Mouse (Mus musculus): ENCODE measurements around the gene Gtf2a2. TPM values are rescaled to one million over a fixed set of nuclear protein-coding genes. Genes with fewer than 3 reads are reported as not detected.
"Not testable (repeated sequence)": the region's sequence is repeated elsewhere in the genome, so short reads cannot be mapped to it uniquely, and the experiment has no call there.

Gene Gtf2a2
- total and polyA plus RNA-seq, 2 experiments from 2014 or later, result 105 to 203 TPM

DNA sequence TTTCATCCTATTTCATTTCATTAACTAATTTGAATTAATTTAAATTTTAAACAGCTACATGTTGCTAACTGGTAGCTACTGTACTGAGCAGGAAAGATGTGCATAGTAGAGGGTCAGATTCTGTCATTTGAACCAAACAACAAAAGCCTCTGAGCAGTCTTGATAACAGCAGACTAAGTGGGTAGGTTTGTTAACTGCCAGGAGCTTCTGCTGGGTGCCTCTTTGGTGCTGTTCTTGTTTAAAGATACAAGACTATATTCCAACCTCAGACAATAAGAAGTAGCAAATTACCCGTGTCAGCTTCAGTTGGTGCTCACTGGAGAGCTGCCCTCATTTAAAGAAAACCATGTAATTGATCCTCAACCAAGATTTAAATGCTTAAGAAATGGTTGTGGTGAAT lies 9.3 kb downstream of the Gtf2a2 start:
- H3K4me3 ChIP-seq (ENCODE audit: low read depth, low read length), result no peak overlapping the region
- TF ChIP-seq EP300 (IDR thresholded peaks at IDR 0.05; ENCODE audit: low read depth), result no peak
- no peak for TF ChIP-seq CTCF (IDR thresholded peaks at IDR 0.05; ENCODE audit: low read depth)
- ATAC-seq (ENCODE audit: insufficient read depth, low read depth), result no peak
- 47% methylated on average over 1 of the region's 1 CpGs for WGBS
- no peak for DNase-seq (ENCODE audit: low spot score)
- peaks cover 15% of the 10 kb centered on the region for H3K36me3 ChIP-seq (replicated peaks; ENCODE audit: control insufficient read depth, insufficient read depth, low read length)
- no peak overlapping the region for H3K4me2 ChIP-seq (ENCODE audit: low read depth, low read length)
- no peak overlapping the region for H3K27ac ChIP-seq (ENCODE audit: low read depth)
- H3K4me1 ChIP-seq (ENCODE audit: control insufficient read depth, insufficient read depth), result 0 out of 2 replicates have a peak, but pooled peaks cover 4% of the 10 kb centered on the region
- H3K9me3 ChIP-seq (replicated peaks; ENCODE audit: control insufficient read depth, low read length), result no peaks in the 10 kb centered on the region
- no peaks in the 10 kb centered on the region for H3K27me3 ChIP-seq (ENCODE audit: control insufficient read depth, insufficient read depth, low read length)
- H3K9ac ChIP-seq (replicated peaks; ENCODE audit: low read depth, low read length), result no peak overlapping the region

- DNase-seq (ENCODE audit: low spot score) (peak; percentile 63), ATAC-seq (ENCODE audit: insufficient read depth, low read depth) (peak; percentile 39; the same call in 1 of the 2 replicates)
- no peak overlapping the region for H3K4me3 ChIP-seq (ENCODE audit: low read depth, low read length)
- 0 out of 2 replicates have a peak, but pooled peaks cover 4% of the 10 kb centered on the region for H3K4me1 ChIP-seq (ENCODE audit: control insufficient read depth, insufficient read depth)
- H3K27ac ChIP-seq (ENCODE audit: low read depth), result no peak overlapping the region
- H3K9me3 ChIP-seq (replicated peaks; ENCODE audit: control insufficient read depth, low read length), result no peaks in the 10 kb centered on the region
- H3K27me3 ChIP-seq (ENCODE audit: control insufficient read depth, insufficient read depth, low read length), result no peaks in the 10 kb centered on the region
- H3K4me2 ChIP-seq (ENCODE audit: low read depth, low read length), result no peak overlapping the region
- TF ChIP-seq CTCF (IDR thresholded peaks at IDR 0.05; ENCODE audit: low read depth), result no peak
- WGBS, result 50% methylated on average over 4 of the region's 4 CpGs
- no peak overlapping the region for H3K9ac ChIP-seq (replicated peaks; ENCODE audit: low read depth, low read length)
- H3K36me3 ChIP-seq (replicated peaks; ENCODE audit: control insufficient read depth, insufficient read depth, low read length), result peaks cover 11% of the 10 kb centered on the region
Observed at GRCm38 (mm10) chr9:70022083-70022482, 9.7 kb downstream of the Gtf2a2 start.

- not testable (repeated sequence) for DNase-seq (ENCODE audit: low spot score); H3K27ac ChIP-seq (ENCODE audit: low read depth); H3K9ac ChIP-seq (replicated peaks; ENCODE audit: low read depth, low read length); H3K4me2 ChIP-seq (ENCODE audit: low read depth, low read length); ATAC-seq (ENCODE audit: insufficient read depth, low read depth); H3K9me3 ChIP-seq (replicated peaks; ENCODE audit: control insufficient read depth, low read length); H3K4me1 ChIP-seq (ENCODE audit: control insufficient read depth, insufficient read depth); H3K36me3 ChIP-seq (replicated peaks; ENCODE audit: control insufficient read depth, insufficient read depth, low read length); H3K4me3 ChIP-seq (ENCODE audit: low read depth, low read length); H3K27me3 ChIP-seq (ENCODE audit: control insufficient read depth, insufficient read depth, low read length)
- WGBS, result 71% methylated on average over 1 of the region's 1 CpGs
Observed at GRCm38 (mm10) chr9:70023615-70024014, 11.3 kb downstream of the Gtf2a2 start.

DNA sequence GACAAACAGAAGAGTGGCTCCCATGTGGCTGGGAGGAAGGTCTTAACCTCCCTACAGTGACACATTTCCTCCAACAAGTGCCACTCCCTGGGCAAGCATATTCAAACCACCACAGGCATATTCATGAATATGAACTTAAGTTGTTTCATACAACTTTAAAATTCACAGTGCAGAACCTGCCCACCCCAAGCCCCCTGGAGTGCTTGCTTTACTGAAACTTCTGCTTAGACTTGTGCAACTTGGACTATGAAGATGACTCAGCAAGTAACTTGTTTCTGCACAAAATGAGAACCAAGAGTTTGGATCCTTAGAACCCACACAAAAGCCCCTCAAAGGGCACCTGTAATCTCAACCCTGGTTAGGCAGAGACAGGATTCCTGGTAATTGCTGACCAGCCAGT lies 12.3 kb downstream of the Gtf2a2 start:
- no peaks in the 10 kb centered on the region for H3K9me3 ChIP-seq (replicated peaks; ENCODE audit: control insufficient read depth, low read length)
- no peak overlapping the region for H3K4me3 ChIP-seq (ENCODE audit: low read depth, low read length)
- H3K9ac ChIP-seq (replicated peaks; ENCODE audit: low read depth, low read length), result no peak overlapping the region
- ATAC-seq (ENCODE audit: insufficient read depth, low read depth), result no peak
- peaks cover 4% of the 10 kb centered on the region; the same call in 1 of the 2 replicates for H3K36me3 ChIP-seq (replicated peaks; ENCODE audit: control insufficient read depth, insufficient read depth, low read length)
- DNase-seq (ENCODE audit: low spot score), result no peak
- 0 out of 2 replicates have a peak, but pooled peaks cover 4% of the 10 kb centered on the region for H3K4me1 ChIP-seq (ENCODE audit: control insufficient read depth, insufficient read depth)
- TF ChIP-seq CTCF (IDR thresholded peaks at IDR 0.05; ENCODE audit: low read depth) (no peak), EP300 (IDR thresholded peaks at IDR 0.05; ENCODE audit: low read depth) (no peak)
- H3K27ac ChIP-seq (ENCODE audit: low read depth), result no peak overlapping the region
- H3K27me3 ChIP-seq (ENCODE audit: control insufficient read depth, insufficient read depth, low read length), result no peaks in the 10 kb centered on the region
- H3K4me2 ChIP-seq (ENCODE audit: low read depth, low read length), result no peak overlapping the region

DNA sequence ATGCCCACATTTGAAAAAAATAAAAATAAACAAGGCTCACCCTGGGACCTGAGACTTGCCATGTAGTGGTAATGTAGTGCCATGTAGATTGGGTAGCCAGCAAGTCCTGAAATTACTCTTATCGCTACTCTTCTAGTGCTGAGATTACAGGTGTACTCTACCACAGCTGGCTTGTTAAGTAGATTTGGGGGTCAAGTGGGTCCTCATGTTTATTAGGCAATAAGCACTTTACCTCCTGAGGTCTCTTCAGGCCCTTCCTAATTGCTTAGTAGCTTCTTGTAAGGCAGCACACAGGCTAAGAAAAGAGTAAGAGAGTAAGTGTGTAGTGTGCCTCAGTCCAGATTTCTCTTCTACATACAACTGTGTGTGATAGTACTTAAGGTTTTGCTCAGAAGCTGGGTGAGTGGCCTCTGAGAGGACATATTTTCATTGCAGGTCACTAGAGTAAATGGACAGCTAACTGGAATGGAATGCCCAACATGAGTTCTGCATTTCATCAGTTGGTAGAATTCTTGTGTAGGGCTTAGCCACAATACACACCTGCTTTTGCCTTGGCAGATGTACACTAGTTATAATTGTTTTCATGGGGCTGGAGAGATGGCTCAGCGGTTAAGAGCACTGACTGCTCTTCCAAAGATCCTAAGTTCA lies 13.1 kb downstream of the Gtf2a2 start:
- no peak overlapping the region for H3K27ac ChIP-seq (ENCODE audit: low read depth)
- H3K27me3 ChIP-seq (ENCODE audit: control insufficient read depth, insufficient read depth, low read length), result no peaks in the 10 kb centered on the region
- TF ChIP-seq CTCF (IDR thresholded peaks at IDR 0.05; ENCODE audit: low read depth) (no peak), EP300 (IDR thresholded peaks at IDR 0.05; ENCODE audit: low read depth) (no peak)
- H3K4me3 ChIP-seq (ENCODE audit: low read depth, low read length), result no peak overlapping the region
- no peaks in the 10 kb centered on the region for H3K9me3 ChIP-seq (replicated peaks; ENCODE audit: control insufficient read depth, low read length)
- no peak overlapping the region for H3K4me2 ChIP-seq (ENCODE audit: low read depth, low read length)
- no peak overlapping the region for H3K9ac ChIP-seq (replicated peaks; ENCODE audit: low read depth, low read length)
- 0 out of 2 replicates have a peak, but pooled peaks cover 3% of the 10 kb centered on the region for H3K36me3 ChIP-seq (replicated peaks; ENCODE audit: control insufficient read depth, insufficient read depth, low read length)
- 0 out of 2 replicates have a peak, but pooled peaks cover 4% of the 10 kb centered on the region for H3K4me1 ChIP-seq (ENCODE audit: control insufficient read depth, insufficient read depth)
- 70% methylated on average over 2 of the region's 2 CpGs for WGBS
- DNase-seq (ENCODE audit: low spot score) (no peak), ATAC-seq (ENCODE audit: insufficient read depth, low read depth) (no peak)

DNA sequence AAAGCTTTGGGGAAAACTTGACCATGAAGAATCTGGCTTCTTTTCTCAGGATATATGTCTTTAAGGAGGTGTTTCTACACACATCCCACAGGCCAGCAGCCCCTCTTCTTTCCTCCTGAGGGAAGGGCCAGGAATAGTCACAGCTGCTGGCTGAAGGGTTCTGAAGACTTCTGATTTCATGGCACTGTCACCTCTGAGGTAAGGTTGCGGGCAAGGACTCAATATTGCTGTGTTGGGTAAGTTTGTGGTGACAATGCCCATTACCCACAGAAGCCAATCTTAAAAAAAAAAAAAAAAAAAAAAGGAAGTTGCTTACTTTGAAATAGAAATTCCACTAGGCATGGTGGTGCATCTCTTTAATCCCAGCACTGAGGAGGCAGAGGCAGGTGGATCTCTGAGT lies 19.8 kb downstream of the Gtf2a2 start:
- H3K4me3 ChIP-seq (ENCODE audit: low read depth, low read length), result no peak overlapping the region
- no peak overlapping the region for H3K4me2 ChIP-seq (ENCODE audit: low read depth, low read length)
- 69% methylated on average over 1 of the region's 1 CpGs for WGBS
- no peak overlapping the region for H3K9ac ChIP-seq (replicated peaks; ENCODE audit: low read depth, low read length)
- no peak for DNase-seq (ENCODE audit: low spot score)
- H3K27me3 ChIP-seq (ENCODE audit: control insufficient read depth, insufficient read depth, low read length), result no peaks in the 10 kb centered on the region
- ATAC-seq (ENCODE audit: insufficient read depth, low read depth), result no peak
- no peaks in the 10 kb centered on the region for H3K9me3 ChIP-seq (replicated peaks; ENCODE audit: control insufficient read depth, low read length)
- H3K27ac ChIP-seq (ENCODE audit: low read depth), result no peak overlapping the region
- no peaks in the 10 kb centered on the region for H3K36me3 ChIP-seq (replicated peaks; ENCODE audit: control insufficient read depth, insufficient read depth, low read length)
- H3K4me1 ChIP-seq (ENCODE audit: control insufficient read depth, insufficient read depth), result no peaks in the 10 kb centered on the region
- no peak for TF ChIP-seq EP300 (IDR thresholded peaks at IDR 0.05; ENCODE audit: low read depth)
- no peak for TF ChIP-seq CTCF (IDR thresholded peaks at IDR 0.05; ENCODE audit: low read depth)

Measured in heart, postnatal 0 days (tissue).